Mouse (Mus musculus) left cerebral cortex, adult 6 months (tissue): ENCODE data around the gene Igsf11. TPM values are rescaled to one million over a fixed set of nuclear protein-coding genes. Genes with fewer than 3 reads are reported as not detected.

Experiments used
- long read RNA-seq, 2 experiments: library from polyadenylated mRNA; unstranded; transcript quantifications; one replicate each; pipeline ENCODE4 v2.0.0; 2019 to 2020
- polyA plus RNA-seq: library from polyadenylated mRNA; unstranded; fragments of <200 nt; fragmentation: Nextera tagmentation; gene quantifications from 2 replicates; pipeline ENCODE4 v1.2.3, GENCODE M21; 2021

Gene Igsf11
- 18.4 and 20.6 TPM in 2 replicates for polyA plus RNA-seq
- long read RNA-seq, experiment 1, partial matches to known transcripts: 3 of 12 reads
- long read RNA-seq, experiment 1, other reads (novel, unspliced or antisense): 8 of 12 reads
- long read RNA-seq, experiment 2, partial matches to known transcripts: 0 of 44 reads
- long read RNA-seq, experiment 2, other reads (novel, unspliced or antisense): 44 of 44 reads

GRCm38 (mm10) chr16:38892371-38892770 lies at the start of gene Igsf11:
Igsf11 (plus strand) TSS chr16:38892671.

Other genes starting within 250 kb of the Igsf11 start
- 3.5 and 5.2 TPM in 2 replicates for gene Arhgap31, start 179.4 kb upstream of the Igsf11 start, polyA plus RNA-seq
- gene B4galt4, start 150.4 kb upstream of the Igsf11 start, polyA plus RNA-seq: 16.6 and 18.8 TPM in 2 replicates
- gene Upk1b, start 92.3 kb upstream of the Igsf11 start, polyA plus RNA-seq: 0.99 and 1.6 TPM in 2 replicates
- gene 4930435E12Rik, start 63.9 kb upstream of the Igsf11 start, polyA plus RNA-seq: not detected in 2 replicates